Mouse (Mus musculus) ES-Bruce4 (cell line): ENCODE measurements around the gene C77080.

ENCODE experiments used
- CTCF ChIP-seq: IDR thresholded peaks from one replicate; pipeline ENCODE4 v1.8.1; 2011; ENCODE audit warnings: low read depth, low read length
- POLR2A ChIP-seq: IDR thresholded peaks from one replicate; pipeline ENCODE4 v1.8.1; 2011; ENCODE audit warnings: low read length; ENCODE audit not compliant: insufficient read depth

- TF ChIP-seq CTCF (no peak), POLR2A (no peak)
These were observed 8.7 kb downstream of the C77080 start for GRCm38 (mm10) chr4:129252492-129252891.
